Mouse (Mus musculus): ENCODE results near the gene Serpinh1. TPM values are rescaled to one million over a fixed set of nuclear protein-coding genes. Genes with fewer than 3 reads are reported as not detected.

Serpinh1 gene
- polyA plus RNA-seq (2012), result 0.57 and 0.70 TPM in 2 replicates

DNA sequence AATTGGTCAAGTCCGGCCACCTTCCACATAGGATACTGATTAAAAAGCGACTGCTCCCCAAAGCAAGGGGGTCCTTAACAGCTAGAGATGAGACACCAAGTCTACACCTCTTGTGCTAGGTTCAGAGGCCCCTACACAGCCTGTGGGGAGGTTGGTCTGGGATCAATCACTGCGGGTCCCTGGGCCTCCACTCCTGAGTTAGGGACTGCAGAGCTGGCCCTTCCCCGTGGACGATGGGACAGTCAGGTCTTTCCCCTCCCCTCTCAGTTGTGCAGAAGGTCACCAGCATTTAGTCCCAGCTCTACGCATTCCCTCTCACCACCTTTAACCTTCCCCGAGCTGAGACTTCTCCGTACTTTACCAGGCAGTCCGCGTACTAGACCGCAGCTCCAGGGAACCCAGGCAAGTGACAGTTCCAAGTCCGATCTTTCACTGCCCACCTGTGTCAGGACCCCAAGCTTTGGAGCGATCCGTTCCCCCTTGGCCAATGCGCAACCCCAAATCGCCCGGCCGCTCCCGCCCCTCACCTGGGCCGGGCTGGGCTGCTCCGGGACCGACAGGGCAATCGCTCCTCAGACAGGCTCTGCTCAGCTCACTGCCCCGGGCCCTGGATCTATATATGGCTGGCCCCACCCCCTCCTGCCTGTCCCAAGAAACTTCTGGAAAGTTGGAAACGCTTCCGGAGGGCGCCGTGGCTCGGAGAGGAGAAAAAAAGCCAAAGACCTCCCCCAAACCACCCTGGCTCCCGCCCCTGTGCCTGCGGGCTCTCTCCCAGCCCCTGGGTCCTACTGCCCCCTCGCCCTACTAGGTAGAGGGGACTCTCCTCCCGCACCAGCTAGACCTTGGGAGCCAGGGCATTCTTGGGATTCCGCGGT, at the start of gene Serpinh1:
Gene Serpinh1, minus strand, starts transcription at position 714 of the 875 bp plus-strand sequence.

GRCm38 (mm10) chr7:99381214-99382087, 28.4 kb upstream of the Serpinh1 start, which contains the start of gene Gdpd5:
Gene Gdpd5, plus strand, starts transcription at chr7:99381414.

Other genes with a start within 250 kb of the Serpinh1 start
- 39.3 and 41.7 TPM in 2 replicates for gene Uvrag, start 212.1 kb downstream of the Serpinh1 start, polyA plus RNA-seq (2012)
- gene Dgat2, start 170.5 kb downstream of the Serpinh1 start, polyA plus RNA-seq (2012), result 7.6 and 15.1 TPM in 2 replicates
- 2.3 and 3.2 TPM in 2 replicates for gene Mogat2, start 114.6 kb downstream of the Serpinh1 start, polyA plus RNA-seq (2012)
- 0.07 and 0.21 TPM in 2 replicates for gene Map6, start 85.8 kb downstream of the Serpinh1 start, polyA plus RNA-seq (2012)
- gene Gdpd5, start 28.2 kb upstream of the Serpinh1 start, polyA plus RNA-seq (2012), result 1.8 and 2.2 TPM in 2 replicates
- 0.68 and 0.99 TPM in 2 replicates for gene Klhl35, start 112.8 kb upstream of the Serpinh1 start, polyA plus RNA-seq (2012)
- gene Rps3, start 130.5 kb upstream of the Serpinh1 start, polyA plus RNA-seq (2012), result 479 and 484 TPM in 2 replicates
- gene Arrb1, start 182.2 kb upstream of the Serpinh1 start, polyA plus RNA-seq (2012), result 40.7 and 44.1 TPM in 2 replicates

Data from megakaryocyte-erythroid progenitor cell, adult 5 weeks (primary cell).